Mouse (Mus musculus): ENCODE data around the gene Sox5.

Gene Sox5

GRCm38 (mm10) chr6:144075327-144075941 is 706.3 kb downstream of the Sox5 start:
- in situ Hi-C loops (cut with MboI; ENCODE audit: low pct_unique_long_range_greater_than_20kb in 1 of 2, low sequenced_read_pairs in 2 of 2, unreplicated experiment in 1 of 2): no loop called here

GRCm38 (mm10) chr6:144074826-144075225 is 707.0 kb downstream of the Sox5 start:
- in situ Hi-C loops (cut with MboI; ENCODE audit: low pct_unique_long_range_greater_than_20kb in 1 of 2, low sequenced_read_pairs in 2 of 2, unreplicated experiment in 1 of 2): no loop called here

- in situ Hi-C loops (cut with MboI; ENCODE audit: low pct_unique_long_range_greater_than_20kb in 1 of 2, low sequenced_read_pairs in 2 of 2, unreplicated experiment in 1 of 2): no loop called here
These were observed 711.3 kb downstream of the Sox5 start for GRCm38 (mm10) chr6:144070461-144070860.

- in situ Hi-C loops (cut with MboI; ENCODE audit: low pct_unique_long_range_greater_than_20kb in 1 of 2, low sequenced_read_pairs in 2 of 2, unreplicated experiment in 1 of 2): no loop called here
These were observed 714.3 kb downstream of the Sox5 start for GRCm38 (mm10) chr6:144067491-144067890.

GRCm38 (mm10) chr6:144062428-144062827 is 719.3 kb downstream of the Sox5 start:
- in situ Hi-C loops (cut with MboI; ENCODE audit: low pct_unique_long_range_greater_than_20kb in 1 of 2, low sequenced_read_pairs in 2 of 2, unreplicated experiment in 1 of 2): no loop called here

- in situ Hi-C loops (cut with MboI; ENCODE audit: low pct_unique_long_range_greater_than_20kb in 1 of 2, low sequenced_read_pairs in 2 of 2, unreplicated experiment in 1 of 2): no loop called here
These were observed 720.0 kb downstream of the Sox5 start for GRCm38 (mm10) chr6:144061814-144062213.

- in situ Hi-C loops (cut with MboI; ENCODE audit: low pct_unique_long_range_greater_than_20kb in 1 of 2, low sequenced_read_pairs in 2 of 2, unreplicated experiment in 1 of 2): no loop called here
These were observed 724.6 kb downstream of the Sox5 start for GRCm38 (mm10) chr6:144057098-144057632.

- in situ Hi-C loops (cut with MboI; ENCODE audit: low pct_unique_long_range_greater_than_20kb in 1 of 2, low sequenced_read_pairs in 2 of 2, unreplicated experiment in 1 of 2): no loop called here
These were observed 725.3 kb downstream of the Sox5 start for GRCm38 (mm10) chr6:144056252-144057097.

GRCm38 (mm10) chr6:144052487-144052886 is 729.3 kb downstream of the Sox5 start:
- in situ Hi-C loops (cut with MboI; ENCODE audit: low pct_unique_long_range_greater_than_20kb in 1 of 2, low sequenced_read_pairs in 2 of 2, unreplicated experiment in 1 of 2): no loop called here

GRCm38 (mm10) chr6:144051316-144051715 is 730.5 kb downstream of the Sox5 start:
- in situ Hi-C loops (cut with MboI; ENCODE audit: low pct_unique_long_range_greater_than_20kb in 1 of 2, low sequenced_read_pairs in 2 of 2, unreplicated experiment in 1 of 2): no loop called here

- in situ Hi-C loops (cut with MboI; ENCODE audit: low pct_unique_long_range_greater_than_20kb in 1 of 2, low sequenced_read_pairs in 2 of 2, unreplicated experiment in 1 of 2): no loop called here
These were observed 733.4 kb downstream of the Sox5 start for GRCm38 (mm10) chr6:144048201-144048924.

GRCm38 (mm10) chr6:144045503-144045902 is 736.3 kb downstream of the Sox5 start:
- in situ Hi-C loops (cut with MboI; ENCODE audit: low pct_unique_long_range_greater_than_20kb in 1 of 2, low sequenced_read_pairs in 2 of 2, unreplicated experiment in 1 of 2): no loop called here

- in situ Hi-C loops (cut with MboI; ENCODE audit: low pct_unique_long_range_greater_than_20kb in 1 of 2, low sequenced_read_pairs in 2 of 2, unreplicated experiment in 1 of 2): no loop called here
These were observed 737.4 kb downstream of the Sox5 start for GRCm38 (mm10) chr6:144044381-144044780.

GRCm38 (mm10) chr6:144042936-144043335 is 738.8 kb downstream of the Sox5 start:
- in situ Hi-C loops (cut with MboI; ENCODE audit: low pct_unique_long_range_greater_than_20kb in 1 of 2, low sequenced_read_pairs in 2 of 2, unreplicated experiment in 1 of 2): no loop called here

- in situ Hi-C loops (cut with MboI; ENCODE audit: low pct_unique_long_range_greater_than_20kb in 1 of 2, low sequenced_read_pairs in 2 of 2, unreplicated experiment in 1 of 2): no loop called here
These were observed 739.8 kb downstream of the Sox5 start for GRCm38 (mm10) chr6:144041941-144042340.

- in situ Hi-C loops (cut with MboI; ENCODE audit: low pct_unique_long_range_greater_than_20kb in 1 of 2, low sequenced_read_pairs in 2 of 2, unreplicated experiment in 1 of 2): no loop called here
These were observed 740.6 kb downstream of the Sox5 start for GRCm38 (mm10) chr6:144041188-144041587.

GRCm38 (mm10) chr6:144040349-144040748 is 741.4 kb downstream of the Sox5 start:
- in situ Hi-C loops (cut with MboI; ENCODE audit: low pct_unique_long_range_greater_than_20kb in 1 of 2, low sequenced_read_pairs in 2 of 2, unreplicated experiment in 1 of 2): no loop called here

- in situ Hi-C loops (cut with MboI; ENCODE audit: low pct_unique_long_range_greater_than_20kb in 1 of 2, low sequenced_read_pairs in 2 of 2, unreplicated experiment in 1 of 2): no loop called here
These were observed 742.6 kb downstream of the Sox5 start for GRCm38 (mm10) chr6:144039221-144039620.

GRCm38 (mm10) chr6:144033191-144033590 is 748.6 kb downstream of the Sox5 start:
- in situ Hi-C loops (cut with MboI; ENCODE audit: low pct_unique_long_range_greater_than_20kb in 1 of 2, low sequenced_read_pairs in 2 of 2, unreplicated experiment in 1 of 2): no loop called here
